Mouse (Mus musculus) midbrain, embryonic 14.5 days (tissue): ENCODE measurements around the gene Igsf21. TPM values are rescaled to one million over a fixed set of nuclear protein-coding genes. Genes with fewer than 3 reads are reported as not detected.

Experiments
- ATAC-seq: fragments of 200-750 bp; cut with Nextera tagmentation; 2 replicates; pipeline ENCODE4 v1.8.0; 2017; ENCODE audit warnings: moderate number of reproducible peaks, moderate library complexity; ENCODE audit not compliant: low FRiP score, low TSS enrichment
- DNase-seq: peaks from one replicate; pipeline ENCODE4 v3.0.0-alpha.2; 2015
- H3K27ac ChIP-seq: fragments of 300-500 bp; sonication (generic); replicated peaks from 2 replicates; pipeline ENCODE4 v1.5.1; 2014; ENCODE audit warnings: mild to moderate bottlenecking, low read depth, low read length, moderate library complexity
- H3K27me3 ChIP-seq: fragments of 300-500 bp; sonication (generic); 2 replicates; pipeline ENCODE4 v1.6.1; 2014; ENCODE audit warnings: low read length, control low read depth, mixed read lengths; ENCODE audit not compliant: control insufficient read depth, insufficient read depth
- H3K36me3 ChIP-seq: fragments of 300-500 bp; sonication (generic); 2 replicates; pipeline ENCODE4 v1.6.1; 2014; ENCODE audit warnings: low read length, control low read depth; ENCODE audit not compliant: control insufficient read depth, insufficient read depth
- H3K4me1 ChIP-seq: fragments of 300-500 bp; sonication (generic); 2 replicates; pipeline ENCODE4 v1.6.1; 2014; ENCODE audit warnings: mild to moderate bottlenecking, antibody characterized with exemption, low read length, control low read depth; ENCODE audit not compliant: control insufficient read depth, insufficient read depth
- H3K4me2 ChIP-seq: fragments of 300-500 bp; sonication (generic); 2 replicates; pipeline ENCODE4 v1.6.1; 2014; ENCODE audit warnings: mild to moderate bottlenecking, low read length, moderate library complexity
- H3K4me3 ChIP-seq: fragments of 300-500 bp; sonication (generic); replicated peaks from 2 replicates; pipeline ENCODE4 v1.5.1; 2014; ENCODE audit warnings: low read depth, low read length
- H3K9ac ChIP-seq: fragments of 300-500 bp; sonication (generic); replicated peaks from 2 replicates; pipeline ENCODE4 v1.6.1; 2014; ENCODE audit warnings: mild to moderate bottlenecking, low read length, moderate library complexity
- H3K9me3 ChIP-seq: fragments of 300-500 bp; sonication (generic); 2 replicates; pipeline ENCODE4 v1.6.1; 2016; ENCODE audit warnings: low read length, control low read depth, mixed read lengths; ENCODE audit not compliant: control insufficient read depth
- WGBS: fragments of 180-500 bp; shearing (Covaris S2); extraction: QIAGEN DNeasy Blood & Tissue Kit; methylation state at CpG from one replicate; pipeline ENCODE4 v1.1.7; 2014; 5-methylcytosine and 5-hydroxymethylcytosine counted together
- polyA plus RNA-seq: library from polyadenylated mRNA; unstranded; fragments of >200 nt; fragmentation: Nextera tagmentation; extraction: Ambion mirVana; gene quantifications from 2 replicates; pipeline ENCODE4 v1.2.1, GENCODE M21; 2014

Gene Igsf21
- polyA plus RNA-seq, 1 experiment from 2014 or later: 64.9 TPM

DNA sequence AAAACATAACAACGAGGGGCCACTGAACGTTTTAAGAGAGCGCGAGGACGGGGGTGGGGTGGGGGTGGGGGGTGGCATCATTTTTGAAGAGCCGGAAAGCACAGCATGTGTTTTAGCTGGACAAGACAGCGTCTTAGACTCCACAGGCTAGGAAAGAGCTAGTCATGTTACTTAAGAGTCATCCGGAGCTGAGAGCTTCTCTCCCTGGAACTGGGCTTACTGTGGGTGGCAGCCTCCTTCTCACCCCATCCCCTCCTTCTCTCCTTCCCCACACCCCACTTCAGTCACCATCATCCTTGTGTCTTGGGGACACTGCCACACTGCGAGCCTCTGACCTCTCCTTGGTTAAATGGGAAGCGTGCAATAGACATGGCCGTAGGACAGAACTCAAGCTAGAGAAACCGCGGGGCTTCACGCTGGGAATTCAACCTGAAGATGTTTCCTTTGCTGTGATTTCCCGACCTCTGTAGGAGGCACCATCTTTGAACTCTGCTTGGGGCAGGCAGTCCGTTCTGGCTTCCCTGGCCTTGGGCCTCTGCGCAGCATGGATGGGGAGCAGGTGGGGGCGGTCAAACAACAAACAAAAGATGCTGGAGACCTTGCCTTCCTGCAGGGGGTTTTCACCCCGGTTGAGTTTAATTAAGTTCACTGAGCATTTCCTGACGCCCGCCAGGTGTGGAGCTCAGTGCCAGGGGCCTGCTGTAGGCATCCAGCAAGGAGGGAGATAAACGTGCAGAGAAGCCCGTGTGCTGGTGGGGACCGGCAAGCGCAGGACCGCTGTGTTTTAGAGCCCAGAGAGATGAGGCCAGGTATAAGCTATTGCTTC is 207.8 kb downstream of the Igsf21 start:
- no peak for ATAC-seq
- Histone ChIP-seq H3K9me3 (no peaks in the 10 kb centered on the region), H3K9ac (no peak overlapping the region; the same call in 1 of the 2 replicates), H3K4me1 (peaks cover 28% of the 10 kb centered on the region), H3K27me3 (0 out of 2 replicates have a peak, but pooled peaks cover 4% of the 10 kb centered on the region), H3K4me3 (no peak overlapping the region), H3K4me2 (no peak overlapping the region), H3K27ac (0 out of 2 replicates have a peak overlapping the region, but pooled peaks have one; percentile 22), H3K36me3 (no peaks in the 10 kb centered on the region)
- DNase-seq: peak; percentile 55
- 9% methylated on average over 26 of the region's 26 CpGs for WGBS

DNA sequence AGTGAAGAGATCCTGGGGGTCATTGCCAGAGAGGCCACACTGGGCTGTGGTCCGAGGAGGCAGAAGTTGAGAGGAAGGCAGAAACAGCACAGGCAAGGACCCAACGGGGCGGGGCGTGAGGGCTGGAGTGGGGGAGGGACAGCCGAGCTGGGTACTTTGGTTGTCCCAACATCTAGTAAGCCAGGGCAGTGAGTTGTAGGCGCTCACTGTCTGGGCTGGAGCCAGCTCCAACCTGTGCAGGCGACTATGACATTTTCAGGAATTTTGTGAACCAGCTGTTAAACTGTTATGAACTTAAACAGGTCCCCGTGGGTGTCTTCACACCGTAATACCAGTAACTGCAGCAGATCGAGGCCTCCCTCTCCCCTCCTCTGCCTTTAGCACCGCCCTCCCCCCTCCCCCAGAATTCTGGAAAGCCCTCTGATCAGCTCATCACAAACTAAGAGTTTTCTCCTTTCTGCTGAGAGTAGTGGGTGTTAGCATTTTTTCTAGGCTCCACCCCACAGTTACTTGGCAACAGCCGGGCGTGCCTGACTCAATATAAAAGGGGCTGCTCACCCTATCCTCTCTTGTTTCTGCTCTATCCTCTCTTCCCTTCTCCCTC is 208.7 kb downstream of the Igsf21 start:
- peaks cover 27% of the 10 kb centered on the region for H3K4me1 ChIP-seq
- no peak overlapping the region for H3K9ac ChIP-seq
- ATAC-seq (no peak), DNase-seq (no peak)
- H3K4me3 ChIP-seq: no peak overlapping the region
- H3K4me2 ChIP-seq: peak overlapping the region; percentile 3; the same call in 1 of the 2 replicates
- WGBS: 4% methylated on average over 13 of the region's 13 CpGs
- no peaks in the 10 kb centered on the region for H3K36me3 ChIP-seq
- H3K9me3 ChIP-seq: no peaks in the 10 kb centered on the region
- H3K27me3 ChIP-seq: 0 out of 2 replicates have a peak, but pooled peaks cover 4% of the 10 kb centered on the region
- H3K27ac ChIP-seq: no peak overlapping the region

- Histone ChIP-seq H3K27ac (no peak overlapping the region), H3K36me3 (no peaks in the 10 kb centered on the region), H3K9me3 (no peaks in the 10 kb centered on the region), H3K9ac (no peak overlapping the region), H3K4me3 (no peak overlapping the region), H3K4me2 (no peak overlapping the region), H3K27me3 (0 out of 2 replicates have a peak, but pooled peaks cover 4% of the 10 kb centered on the region), H3K4me1 (peaks cover 32% of the 10 kb centered on the region)
- DNase-seq (no peak), ATAC-seq (no peak)
- 75% methylated on average over 15 of the region's 15 CpGs for WGBS
Measured at GRCm38 (mm10) chr4:140035232-140035631, 211.4 kb downstream of the Igsf21 start.

GRCm38 (mm10) chr4:140033394-140033793 is 213.2 kb downstream of the Igsf21 start:
- H3K36me3 ChIP-seq: no peaks in the 10 kb centered on the region
- 38% methylated on average over 7 of the region's 7 CpGs for WGBS
- peaks cover 32% of the 10 kb centered on the region for H3K4me1 ChIP-seq
- no peak overlapping the region for H3K4me2 ChIP-seq
- ATAC-seq (no peak), DNase-seq (no peak)
- H3K27me3 ChIP-seq: no peaks in the 10 kb centered on the region
- no peak overlapping the region for H3K4me3 ChIP-seq
- no peak overlapping the region for H3K27ac ChIP-seq
- H3K9me3 ChIP-seq: no peaks in the 10 kb centered on the region
- no peak overlapping the region for H3K9ac ChIP-seq

GRCm38 (mm10) chr4:140030415-140030814 is 216.2 kb downstream of the Igsf21 start:
- peak; percentile 66; the same call in 1 of the 2 replicates for ATAC-seq
- Histone ChIP-seq H3K4me2 (no peak overlapping the region), H3K27ac (peak overlapping the region; percentile 75), H3K9ac (no peak overlapping the region), H3K4me3 (no peak overlapping the region), H3K36me3 (no peaks in the 10 kb centered on the region), H3K27me3 (no peaks in the 10 kb centered on the region), H3K4me1 (peaks cover 19% of the 10 kb centered on the region), H3K9me3 (no peaks in the 10 kb centered on the region)
- 19% methylated on average over 6 of the region's 6 CpGs for WGBS
- DNase-seq: peak; percentile 81

DNA sequence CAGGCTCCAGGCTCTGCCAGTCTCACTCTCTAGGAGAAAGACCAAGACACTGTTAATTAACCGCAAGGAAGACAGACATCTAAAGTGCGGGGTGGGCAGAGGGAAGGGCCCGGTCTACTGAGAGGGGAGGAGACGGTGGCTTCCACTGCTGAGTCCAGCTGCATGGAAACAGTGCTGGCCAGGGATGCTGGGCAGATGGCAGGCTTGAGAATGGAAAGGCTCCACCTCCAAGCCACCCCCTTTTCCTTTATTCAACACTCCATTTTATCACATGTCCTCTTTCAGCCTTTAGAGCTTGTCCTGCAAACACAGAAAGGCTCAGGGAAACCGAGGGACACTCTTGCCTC is 216.6 kb downstream of the Igsf21 start:
- Histone ChIP-seq H3K27ac (peak overlapping the region; percentile 75), H3K4me2 (no peak overlapping the region; the same call in 1 of the 2 replicates), H3K36me3 (no peaks in the 10 kb centered on the region), H3K27me3 (no peaks in the 10 kb centered on the region), H3K9me3 (no peaks in the 10 kb centered on the region), H3K9ac (no peak overlapping the region), H3K4me3 (no peak overlapping the region), H3K4me1 (peaks cover 16% of the 10 kb centered on the region)
- WGBS: 13% methylated on average over 5 of the region's 5 CpGs
- ATAC-seq (peak; percentile 54; the same call in 1 of the 2 replicates), DNase-seq (peak; percentile 60)

DNA sequence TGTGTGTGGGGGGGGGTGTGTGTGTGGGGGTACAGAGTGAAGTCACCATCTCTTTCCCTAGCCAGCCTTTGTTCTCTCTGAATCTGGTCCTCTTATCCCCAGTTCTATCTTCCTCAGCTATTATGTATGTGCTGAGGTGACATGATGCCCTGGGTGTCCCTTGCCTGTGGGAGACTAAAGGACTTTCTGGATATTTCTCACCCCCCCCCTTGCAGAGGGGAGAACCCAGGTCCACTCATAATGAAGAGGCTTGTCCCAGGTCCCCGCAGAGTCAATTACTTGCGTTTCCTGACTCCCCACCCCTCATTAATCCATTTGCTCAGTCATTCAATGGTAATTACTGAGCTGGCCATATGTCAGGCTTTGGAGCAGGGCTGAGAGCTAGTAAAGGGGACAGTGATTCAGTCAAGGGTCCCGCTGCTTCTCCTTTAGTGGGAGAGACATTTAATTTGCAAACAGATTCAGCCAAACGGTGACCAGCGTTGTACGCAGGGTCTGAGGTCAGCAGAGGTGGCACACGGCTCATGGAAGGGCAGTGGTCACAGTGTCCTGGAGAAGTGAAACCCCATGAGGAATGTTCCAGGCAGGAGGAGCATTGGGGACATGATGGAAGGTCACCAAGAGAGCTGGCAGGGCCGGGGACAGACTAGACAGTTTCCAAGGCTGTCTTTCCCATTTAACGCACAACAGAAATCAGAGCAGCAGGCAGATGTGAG is 217.1 kb downstream of the Igsf21 start:
- DNase-seq (peak; percentile 55), ATAC-seq (peak; percentile 49; the same call in 1 of the 2 replicates)
- Histone ChIP-seq H3K27me3 (no peaks in the 10 kb centered on the region), H3K4me1 (peaks cover 16% of the 10 kb centered on the region), H3K4me3 (no peak overlapping the region), H3K9me3 (no peaks in the 10 kb centered on the region), H3K27ac (peak overlapping the region; percentile 75), H3K36me3 (no peaks in the 10 kb centered on the region), H3K9ac (no peak overlapping the region), H3K4me2 (no peak overlapping the region; the same call in 1 of the 2 replicates)
- WGBS: 31% methylated on average over 9 of the region's 9 CpGs

DNA sequence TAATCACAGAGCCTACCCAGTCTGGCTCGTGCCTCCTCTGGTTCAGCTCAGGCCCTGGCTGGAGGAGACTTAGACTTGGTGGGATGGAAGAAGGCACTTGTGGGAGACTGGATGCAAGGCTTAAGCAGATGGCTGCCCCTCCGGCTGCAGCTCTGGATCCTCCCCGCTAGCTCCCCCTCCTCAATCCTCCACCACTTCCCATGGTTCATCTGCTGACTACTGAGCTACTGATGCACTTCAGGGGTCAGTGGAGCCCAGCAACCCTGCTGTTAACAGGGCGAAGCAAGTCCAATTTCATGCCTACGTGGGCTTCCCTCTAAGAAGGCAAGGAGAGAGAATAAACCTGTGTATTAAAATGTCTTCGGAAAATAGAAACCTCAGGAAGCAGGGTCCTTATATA is 222.8 kb downstream of the Igsf21 start:
- H3K9me3 ChIP-seq: no peaks in the 10 kb centered on the region
- no peak for ATAC-seq
- no peak overlapping the region for H3K4me3 ChIP-seq
- no peaks in the 10 kb centered on the region for H3K4me1 ChIP-seq
- H3K9ac ChIP-seq: no peak overlapping the region
- WGBS: 57% methylated on average over 6 of the region's 6 CpGs
- peak overlapping the region; percentile 26; the same call in 1 of the 2 replicates for H3K27ac ChIP-seq
- no peaks in the 10 kb centered on the region for H3K36me3 ChIP-seq
- no peak overlapping the region for H3K4me2 ChIP-seq
- H3K27me3 ChIP-seq: no peaks in the 10 kb centered on the region
- DNase-seq: no peak
